Comparison of ENCODE assay signal across 8 mouse cellular contexts in genomic region chr5:150952669-150953521, GRCm38 (mm10). TPM values are rescaled to one million over a fixed set of nuclear protein-coding genes. Genes with fewer than 3 reads are reported as not detected.
A peak's percentile ranks its signal among the peaks of the same experiment; 100 is the strongest.
DNase-seq lines count a peak whose midpoint lies in the region; ATAC-seq and TF ChIP-seq lines count a peak whose summit lies in the region.

No protein-coding gene starts in this region.

- peak overlapping the region; percentile 87 for H3K4me2 ChIP-seq in lung, embryonic 15.5 days

- no peaks in the 10 kb centered on the region for H3K36me3 ChIP-seq in G1E (replicated peaks)
- H3K36me3 ChIP-seq in lung, embryonic 15.5 days: no peaks in the 10 kb centered on the region

- H3K27ac ChIP-seq in lung, embryonic 15.5 days: no peak overlapping the region

- DNase-seq in G1E (ENCODE audit: low spot score): no peak
- DNase-seq in adrenal gland, postnatal 36 days: peak; percentile 11 to 40
- peak; percentile 37 for DNase-seq in gastrocnemius, postnatal 10 days
- peak; percentile 79 for DNase-seq in kidney, adult 18-20 months
- DNase-seq in retina, embryonic 14.5 days (ENCODE audit: low spot score): peak; percentile 61
- DNase-seq in frontal cortex, postnatal 25 days (ENCODE audit: low spot score in 2 of 2): no peak
- DNase-seq in spleen, postnatal 4 days (ENCODE audit: low spot score in 2 of 2): no peak

- no peaks in the 10 kb centered on the region for H3K4me1 ChIP-seq in G1E (ENCODE audit: insufficient read depth, low read depth, low read length)
- H3K4me1 ChIP-seq in lung, embryonic 15.5 days: peaks cover 16% of the 10 kb centered on the region

- peak overlapping the region; percentile 15; the same call in 1 of the 2 replicates for H3K4me3 ChIP-seq in G1E (ENCODE audit: low read depth, low read length)
- H3K4me3 ChIP-seq in lung, embryonic 15.5 days: peak overlapping the region; percentile 46

- 2% methylated on average over 80 of the region's 89 CpGs for WGBS in lung, embryonic 15.5 days

- no peak for ATAC-seq in G1E (ENCODE audit: extremely low read depth, insufficient number of reproducible peaks, low FRiP score, poor library complexity, severe bottlenecking)
- peak; percentile 78 for ATAC-seq in lung, embryonic 15.5 days (ENCODE audit: borderline replicate concordance, extremely low read depth, low FRiP score, low TSS enrichment)

- peak overlapping the region; percentile 35 for H3K9ac ChIP-seq in lung, embryonic 15.5 days

- peaks cover 49% of the 10 kb centered on the region for H3K9me3 ChIP-seq in G1E (replicated peaks)
- H3K9me3 ChIP-seq in lung, embryonic 15.5 days: no peaks in the 10 kb centered on the region

- no peaks in the 10 kb centered on the region for H3K27me3 ChIP-seq in G1E (ENCODE audit: insufficient read depth, low read length)
- peaks cover 35% of the 10 kb centered on the region for H3K27me3 ChIP-seq in lung, embryonic 15.5 days

- TF ChIP-seq CTCF in G1E (IDR thresholded peaks at IDR 0.05; ENCODE audit: low read depth, low read length): no peak

RNA-seq across cellular contexts. Expression of gene Kl, which starts 0.5 kb away (rescaled TPM):
- total RNA-seq in G1E (2014; fragmentation: Nextera tagmentation): not detected in 2 replicates
- total RNA-seq in G1E (2017): 0.16 TPM in 1 of 2 replicates, not detected in the other
- not detected in 2 replicates for polyA plus RNA-seq in G1E (2012)
- total RNA-seq in adrenal gland, postnatal 36 days (2021): under 1 TPM; 0.10 to 0.13 TPM
- 1 to 10 TPM; 2.9 to 3.5 TPM for total RNA-seq in gastrocnemius, postnatal 10 days (2021)
- 0.14 and 0.20 TPM in 2 replicates for polyA plus RNA-seq in lung, embryonic 15.5 days (2015; fragmentation: Nextera tagmentation; extraction: Ambion mirVana)

Comparison
In these comparisons a context has a peak if more than half of its experiments do, and no peak if none do; other contexts are left out.
1. DNase-seq: peak in adrenal gland, postnatal 36 days (2 of 2), gastrocnemius, postnatal 10 days (single experiment), kidney, adult 18-20 months (single experiment) and retina, embryonic 14.5 days (single experiment); none in G1E (single experiment), frontal cortex, postnatal 25 days (0 of 2) and spleen, postnatal 4 days (0 of 2).